ENCODE assay signal across 11 mouse cellular contexts in the genomic region with DNA sequence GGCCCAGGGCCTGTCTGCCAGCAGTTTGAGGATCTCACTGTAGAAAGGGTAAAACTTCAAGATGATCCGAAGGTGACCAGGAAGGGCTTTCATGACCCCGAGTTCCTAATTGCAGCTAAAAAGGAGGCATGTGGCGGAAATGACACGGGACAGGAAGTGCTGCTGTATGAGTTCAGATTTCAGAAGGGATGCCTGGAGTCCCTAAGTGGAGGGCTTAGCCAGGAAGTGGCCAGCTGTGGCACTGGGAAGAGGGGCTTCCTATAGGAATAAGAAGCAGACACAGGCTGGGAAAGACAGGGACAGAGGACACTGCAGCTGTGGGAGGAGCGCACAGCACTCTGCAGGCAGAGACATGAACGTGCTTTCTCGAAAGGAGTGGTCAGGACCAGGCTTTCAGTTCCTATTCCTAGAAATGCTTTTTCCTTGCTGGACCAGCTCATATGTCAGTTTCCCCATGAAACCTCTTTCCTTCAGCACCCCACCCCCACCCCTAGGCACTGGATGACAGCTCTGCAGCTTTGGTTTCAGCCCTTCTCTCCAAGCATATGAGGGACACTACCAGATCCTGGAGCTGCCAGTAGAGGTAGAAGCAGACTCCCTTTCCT. TPM values are rescaled to one million over a fixed set of nuclear protein-coding genes. Genes with fewer than 3 reads are reported as not detected.
A peak's percentile ranks its signal among the peaks of the same experiment; 100 is the strongest.
DNase-seq lines count a peak whose midpoint lies in the region; ATAC-seq and TF ChIP-seq lines count a peak whose summit lies in the region.
"Had no signal": no experiment of that assay in that cellular context is flagged by ENCODE, and none has a peak within 500 bp of the region (broad histone marks: within the 10 kb centered on the region; RNA-seq: fewer than 3 reads in every experiment).

No protein-coding gene starts in this region.

- H3K27me3 ChIP-seq in midbrain, postnatal 0 days (ENCODE audit: insufficient read depth, low read length) = no peaks in the 10 kb centered on the region
- no peaks in the 10 kb centered on the region for H3K27me3 ChIP-seq in forebrain, embryonic 14.5 days (replicated peaks; ENCODE audit: control insufficient read depth, insufficient read depth, low read length)
- H3K27me3 ChIP-seq: forebrain, embryonic 15.5 days had no signal

- WGBS in midbrain, postnatal 0 days = 84% methylated on average over 7 of the region's 7 CpGs
- 88% methylated on average over 7 of the region's 7 CpGs for WGBS in forebrain, embryonic 14.5 days

- no peak for TF ChIP-seq CTCF in midbrain, postnatal 0 days (IDR thresholded peaks at IDR 0.05)

- H3K4me3 ChIP-seq in midbrain, postnatal 0 days (ENCODE audit: low read depth, low read length) = no peak overlapping the region
- no peak overlapping the region for H3K4me3 ChIP-seq in forebrain, embryonic 14.5 days (ENCODE audit: low read depth, low read length)
- H3K4me3 ChIP-seq: forebrain, embryonic 15.5 days had no signal

- H3K4me1 ChIP-seq in midbrain, postnatal 0 days (ENCODE audit: insufficient read depth, low read length) = no peaks in the 10 kb centered on the region
- H3K4me1 ChIP-seq in forebrain, embryonic 14.5 days (ENCODE audit: control insufficient read depth, insufficient read depth, low read length) = no peaks in the 10 kb centered on the region

- no peaks in the 10 kb centered on the region for H3K36me3 ChIP-seq in midbrain, postnatal 0 days (ENCODE audit: insufficient read depth, low read length)
- no peaks in the 10 kb centered on the region for H3K36me3 ChIP-seq in forebrain, embryonic 14.5 days (ENCODE audit: control insufficient read depth, insufficient read depth, low read length)
- H3K36me3 ChIP-seq: forebrain, embryonic 15.5 days had no signal

- H3K9me3 ChIP-seq in midbrain, postnatal 0 days (ENCODE audit: low read length) = no peaks in the 10 kb centered on the region
- no peaks in the 10 kb centered on the region for H3K9me3 ChIP-seq in forebrain, embryonic 14.5 days (replicated peaks; ENCODE audit: control insufficient read depth, low read length)
- H3K9me3 ChIP-seq: forebrain, embryonic 15.5 days had no signal

- DNase-seq in cerebellum, adult 8-10 months = peak; percentile 27
- DNase-seq in cerebellum, adult 11 months = no peak
- peak; percentile 13 for DNase-seq in kidney, adult 9 months
- no peak for DNase-seq in kidney, postnatal 10 days
- DNase-seq in thymus, postnatal 0 days (ENCODE audit: low spot score) = peak; percentile 14
- DNase-seq in thymus, postnatal 4 days = no peak
- no peak for DNase-seq in midbrain, postnatal 0 days (ENCODE audit: low spot score)
- no peak for DNase-seq in forebrain, embryonic 14.5 days (ENCODE audit: low spot score)
- DNase-seq: adrenal gland, adult 8-10 months had no signal

- H3K27ac ChIP-seq in midbrain, postnatal 0 days (ENCODE audit: low read depth, low read length) = no peak overlapping the region
- no peak overlapping the region for H3K27ac ChIP-seq in forebrain, embryonic 14.5 days (ENCODE audit: low read depth, low read length)
- H3K27ac ChIP-seq: liver, embryonic 14.5 days had no signal

- no peak overlapping the region for H3K9ac ChIP-seq in midbrain, postnatal 0 days (replicated peaks; ENCODE audit: low read length, poor library complexity, severe bottlenecking)
- no peak overlapping the region for H3K9ac ChIP-seq in forebrain, embryonic 14.5 days (ENCODE audit: low read length)
- H3K9ac ChIP-seq: forebrain, embryonic 15.5 days; liver, embryonic 14.5 days had no signal

- no peak for ATAC-seq in midbrain, postnatal 0 days (ENCODE audit: low FRiP score)
- ATAC-seq in forebrain, embryonic 14.5 days = no peak

- H3K4me2 ChIP-seq in midbrain, postnatal 0 days (ENCODE audit: low read depth, low read length, poor library complexity, severe bottlenecking) = no peak overlapping the region
- no peak overlapping the region for H3K4me2 ChIP-seq in forebrain, embryonic 14.5 days (ENCODE audit: low read length)
- H3K4me2 ChIP-seq: forebrain, embryonic 15.5 days had no signal

RNA-seq across cellular contexts. Expression of a gene that starts 58.7 kb away (rescaled TPM):
- polyA plus RNA-seq in thymus, postnatal 0 days (2015; fragmentation: Nextera tagmentation; extraction: Ambion mirVana) = 26.8 and 28.6 TPM in 2 replicates
- total RNA-seq in midbrain, postnatal 0 days (2014; rRNA removed) = 2.6 TPM in 2 replicates
- polyA plus RNA-seq in midbrain, postnatal 0 days (2015; fragmentation: Nextera tagmentation; extraction: Ambion mirVana) = 9.2 and 10.6 TPM in 2 replicates
- 26.6 and 27.4 TPM in 2 replicates for polyA plus RNA-seq in forebrain, embryonic 14.5 days (2014; fragmentation: Nextera tagmentation; extraction: Ambion mirVana)

Comparison
In these comparisons a context has a peak if more than half of its experiments do, and no peak if none do; other contexts are left out.
1. DNase-seq: peak in cerebellum, adult 8-10 months (single experiment), kidney, adult 9 months (single experiment) and thymus, postnatal 0 days (single experiment); none in cerebellum, adult 11 months (single experiment), kidney, postnatal 10 days (single experiment), thymus, postnatal 4 days (single experiment), midbrain, postnatal 0 days (single experiment) and forebrain, embryonic 14.5 days (single experiment).